Mouse (Mus musculus) yolk sac, embryonic 10.5 days (tissue): ENCODE measurements around the gene Aatf.
"Not testable (repeated sequence)": the region's sequence is repeated elsewhere in the genome, so short reads cannot be mapped to it uniquely, and the experiment has no call there.

Experiments used
- DNase-seq: peaks from one replicate; pipeline ENCODE4 v3.0.0-alpha.2; 2017; ENCODE audit warnings: low spot score

Aatf gene

DNA sequence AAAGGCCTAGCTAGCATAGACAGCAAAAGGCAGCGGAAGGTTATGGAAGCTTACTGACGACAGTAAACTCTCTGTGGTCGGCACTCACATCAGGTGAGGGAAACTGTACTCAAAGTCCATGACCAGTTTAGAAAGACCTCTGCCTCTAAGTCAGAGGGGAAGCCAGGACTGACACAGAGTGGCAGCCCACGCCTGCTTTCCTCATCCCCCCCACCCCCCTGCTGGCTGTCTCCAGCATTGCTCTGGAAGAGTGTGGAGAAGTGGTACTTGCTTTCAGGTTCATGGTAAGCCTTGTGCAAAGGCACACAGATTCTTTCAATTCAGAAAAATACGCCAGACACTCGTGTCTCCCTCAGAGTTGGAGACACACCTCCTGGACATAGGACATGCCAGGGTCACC lies 78.4 kb downstream of the Aatf start:
- DNase-seq = no peak

DNA sequence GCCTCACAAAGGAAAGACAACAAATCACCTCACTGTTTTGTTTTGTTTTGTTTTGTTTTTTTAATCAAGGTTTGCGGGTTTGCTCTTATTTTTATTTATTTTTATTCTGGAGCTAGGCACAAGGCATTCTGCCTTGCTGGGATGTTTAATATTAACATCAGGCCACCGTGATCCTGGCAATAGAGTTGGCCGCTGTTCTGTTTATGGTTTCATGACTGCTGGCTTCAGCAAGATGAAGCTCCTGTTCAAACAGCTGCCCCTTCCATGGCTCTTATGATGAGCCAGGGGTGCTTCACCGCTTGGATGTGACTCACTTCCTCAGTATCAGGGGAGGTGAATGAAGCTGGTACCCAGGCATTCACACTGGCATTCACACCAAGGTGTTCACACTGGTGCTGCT lies 83.0 kb downstream of the Aatf start:
- DNase-seq = no peak

DNA sequence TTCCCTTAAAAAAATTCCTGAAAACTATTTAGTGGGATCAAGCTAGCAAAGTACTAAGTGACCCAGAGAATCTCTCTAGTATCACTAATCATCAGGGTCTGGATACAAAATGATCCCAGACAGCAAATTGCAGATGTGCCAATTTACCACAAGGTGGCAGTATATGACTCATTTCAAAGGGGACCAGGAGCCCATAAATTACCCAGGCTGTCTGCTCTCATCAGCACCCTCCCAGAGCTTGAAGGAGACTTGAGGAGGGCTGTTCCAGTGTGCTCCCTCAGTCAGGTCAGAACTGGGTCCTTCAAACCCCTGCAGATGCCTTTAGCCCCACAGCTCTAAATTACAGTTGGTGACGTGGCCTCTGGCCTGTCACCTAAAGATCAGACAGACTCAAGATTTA lies 83.7 kb downstream of the Aatf start:
- DNase-seq = peak; percentile 51

DNA sequence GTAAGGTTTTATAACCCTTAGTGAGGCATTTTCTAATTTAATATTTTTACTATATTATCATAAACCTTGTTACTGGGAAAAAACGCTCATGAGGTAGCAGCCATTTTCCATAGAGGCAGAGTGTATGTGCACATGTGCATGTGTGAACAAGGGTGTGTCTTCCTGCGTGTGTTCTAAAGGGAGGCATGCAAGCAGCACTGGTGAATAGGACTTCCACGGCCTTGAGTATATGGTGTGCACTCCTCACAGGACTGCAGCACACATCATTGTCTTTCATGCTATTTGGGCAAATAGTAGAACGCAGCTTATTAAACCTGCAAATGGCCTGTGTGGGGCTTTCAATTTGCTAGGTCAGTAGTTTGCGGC lies 86.7 kb downstream of the Aatf start:
- no peak for DNase-seq

DNA sequence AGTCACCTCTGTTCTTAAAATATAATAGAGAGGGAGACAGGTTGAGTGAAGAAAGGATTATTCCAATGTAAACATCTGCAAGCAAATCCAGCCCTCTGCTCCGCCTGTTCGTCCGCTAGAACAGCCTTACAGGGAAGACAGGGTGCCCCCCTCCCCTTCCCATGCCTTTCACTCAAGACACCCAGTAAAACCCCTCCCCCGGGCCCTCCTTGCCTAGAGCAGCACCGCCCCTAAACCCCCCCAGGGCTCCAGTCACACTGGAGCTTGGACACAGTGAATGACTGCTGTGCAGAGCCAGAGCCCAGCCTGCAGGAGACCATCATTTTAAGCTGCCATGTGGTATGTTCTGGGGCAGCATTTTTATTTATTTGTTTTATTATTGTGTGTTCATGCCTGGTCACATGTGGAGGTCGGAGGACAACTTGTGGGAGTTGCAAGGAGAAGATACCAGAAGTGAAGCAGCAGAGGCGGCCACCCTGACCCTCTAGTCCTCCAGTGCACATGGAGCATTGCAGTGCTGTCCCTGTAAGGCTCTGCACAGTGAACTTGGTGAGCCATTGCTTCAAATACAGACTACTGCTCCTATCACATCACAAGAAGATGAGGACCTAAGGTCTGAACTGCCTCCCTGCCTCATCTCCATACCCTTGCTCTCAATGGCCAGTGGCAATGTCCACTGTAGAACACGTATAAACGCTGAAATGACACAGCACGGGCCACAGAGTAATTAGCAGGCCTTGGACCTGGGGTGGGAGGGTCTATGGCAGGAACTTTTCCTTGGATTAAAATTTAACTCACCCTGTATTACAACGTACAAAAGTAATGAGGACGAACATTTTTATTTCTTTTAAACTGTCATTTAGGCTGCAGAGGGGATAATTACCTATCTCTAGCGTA lies 87.3 kb downstream of the Aatf start:
- DNase-seq = no peak

DNA sequence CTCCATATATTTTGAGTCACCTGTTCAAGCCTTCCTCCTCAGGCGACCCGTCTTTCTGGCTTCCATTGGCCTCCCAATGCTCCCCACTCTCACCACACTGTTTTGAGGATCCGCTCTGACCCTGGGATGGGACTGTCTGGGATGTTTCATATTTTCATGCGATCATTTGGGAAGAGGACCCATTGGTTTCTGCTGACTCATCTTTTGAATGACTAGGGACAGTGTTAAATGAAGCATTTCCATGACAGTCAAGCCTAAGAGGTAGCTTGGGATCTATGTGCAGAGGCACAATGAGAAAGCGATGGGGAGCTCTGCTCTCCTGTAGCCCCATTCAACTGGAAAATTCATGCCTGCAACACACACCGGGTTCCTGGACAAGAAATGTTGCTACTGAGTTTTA lies 92.5 kb downstream of the Aatf start:
- no peak for DNase-seq

DNA sequence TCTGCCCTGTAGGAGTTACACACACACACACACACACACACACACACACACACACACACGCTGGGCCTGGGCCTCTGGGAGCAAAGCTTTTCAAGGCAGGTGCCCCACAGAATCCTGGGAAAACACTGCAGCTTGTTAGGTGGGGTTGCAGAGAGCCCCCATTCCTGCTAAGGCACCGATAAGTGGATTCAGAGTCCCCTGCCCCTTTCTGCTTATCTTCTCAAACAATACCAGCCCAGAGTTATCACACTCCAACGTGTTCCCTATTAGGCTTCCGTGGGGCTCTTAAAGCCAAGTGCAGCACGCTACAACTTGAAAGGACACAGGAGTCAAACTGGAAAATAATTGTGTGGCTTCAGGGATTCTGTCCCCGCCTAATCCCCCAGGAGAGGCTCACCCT lies 100.2 kb downstream of the Aatf start:
- no peak for DNase-seq

DNA sequence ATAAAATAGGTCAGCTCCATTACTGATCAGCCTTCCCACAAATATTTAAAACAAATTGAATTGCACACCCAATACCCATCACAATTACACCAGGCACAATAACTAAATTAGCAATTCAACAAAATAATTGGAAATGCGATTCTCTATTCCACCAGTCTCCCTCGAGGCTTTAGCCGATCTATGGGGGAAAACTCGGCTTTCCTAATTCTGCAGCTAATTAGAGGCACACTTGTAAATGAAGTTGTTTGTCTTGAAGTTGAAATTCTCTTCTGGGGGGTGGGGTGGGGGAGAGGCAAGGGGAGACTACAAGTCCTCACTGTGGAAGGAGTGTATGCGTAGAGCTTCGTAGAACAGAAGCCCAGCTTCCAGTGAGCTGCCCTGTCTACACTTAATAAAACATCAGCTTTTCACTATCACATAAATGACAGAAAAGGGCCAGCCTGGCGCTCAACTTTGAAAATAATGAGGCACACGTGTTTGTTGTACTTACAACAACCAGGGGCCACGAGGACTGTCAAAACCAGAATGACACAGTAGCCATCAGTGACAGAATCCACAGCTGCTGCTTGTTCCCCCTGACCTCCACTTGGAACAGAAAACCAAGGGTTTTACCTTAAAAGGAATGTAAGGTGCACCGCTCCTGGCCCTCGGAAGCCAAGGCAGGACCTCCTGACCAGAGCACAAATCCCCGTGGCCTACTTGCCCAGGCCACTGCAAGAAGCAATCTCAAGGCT lies 101.0 kb downstream of the Aatf start:
- no peak for DNase-seq

DNA sequence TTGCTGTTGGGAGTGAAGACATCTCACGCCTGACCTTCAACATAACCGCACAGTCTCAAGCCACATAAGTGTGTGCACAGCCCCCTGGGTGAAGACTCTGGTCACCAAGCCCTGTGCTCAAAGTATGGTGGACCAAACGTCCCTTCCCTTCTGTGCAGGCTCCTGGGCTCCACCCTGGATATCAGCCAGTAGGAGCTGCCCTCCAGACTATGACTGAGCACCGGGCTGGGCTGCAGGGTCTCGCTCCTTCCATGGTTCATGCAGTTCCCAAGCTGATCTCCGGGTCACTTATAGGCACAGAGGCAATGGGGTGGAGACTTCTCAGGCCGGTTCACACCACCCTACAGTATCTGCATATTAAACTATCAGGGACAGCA lies 101.7 kb downstream of the Aatf start:
- no peak for DNase-seq

DNA sequence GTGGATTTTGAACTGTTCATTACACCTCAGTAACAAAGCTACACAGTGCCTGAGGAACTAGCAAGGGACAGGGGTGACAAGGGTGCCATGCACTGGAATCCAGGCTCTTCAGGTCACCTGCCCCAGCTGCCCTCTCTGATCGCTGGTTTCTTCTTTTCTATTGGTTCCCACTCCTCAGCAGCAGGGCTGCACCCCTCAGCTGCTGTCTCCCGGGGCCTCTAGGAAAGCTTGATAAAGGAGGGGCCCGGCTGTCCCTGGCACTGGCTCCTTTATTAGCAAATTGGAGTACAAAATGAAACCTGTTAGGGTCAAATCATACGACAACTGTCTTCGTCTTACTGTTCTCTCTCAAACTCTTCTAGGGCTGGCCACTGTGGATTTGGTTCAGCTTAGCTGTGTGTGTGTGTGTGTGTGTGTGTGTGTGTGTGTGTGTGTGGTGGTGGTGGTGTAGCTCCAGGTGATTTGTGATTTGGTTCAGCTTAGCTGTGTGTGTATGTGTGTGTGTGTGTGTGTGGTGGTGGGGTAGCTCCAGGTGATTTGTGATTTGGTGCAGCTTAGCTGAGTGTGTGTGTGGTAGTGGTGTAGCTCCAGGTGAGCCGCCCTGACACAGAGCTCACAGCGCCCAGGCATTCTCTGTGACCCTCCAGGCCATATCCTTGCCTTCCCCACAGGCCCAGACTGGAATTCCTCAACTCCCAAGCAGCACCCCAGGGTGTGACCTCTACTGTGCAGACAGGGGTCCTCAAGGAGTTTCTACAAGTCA lies 102.3 kb downstream of the Aatf start:
- no peak for DNase-seq

DNA sequence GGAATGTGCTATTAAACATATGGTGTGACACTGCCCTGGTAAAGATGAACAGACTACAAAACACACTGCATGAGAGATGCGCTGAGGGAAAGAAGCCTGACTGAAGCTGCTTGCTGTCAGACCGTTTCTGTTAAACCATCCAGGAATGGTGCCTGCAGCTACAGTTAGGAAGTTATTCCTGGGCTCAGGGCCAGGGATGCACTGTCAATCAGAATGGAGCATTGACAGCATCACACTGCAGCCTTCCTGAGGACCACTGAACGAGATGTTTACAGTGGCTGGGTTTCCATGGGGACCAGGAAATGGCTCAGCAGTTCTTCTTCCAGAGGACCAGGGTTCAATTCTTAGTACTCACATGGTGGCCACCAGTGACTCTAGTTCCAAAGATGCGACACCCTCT lies 102.9 kb downstream of the Aatf start:
- DNase-seq = no peak

DNA sequence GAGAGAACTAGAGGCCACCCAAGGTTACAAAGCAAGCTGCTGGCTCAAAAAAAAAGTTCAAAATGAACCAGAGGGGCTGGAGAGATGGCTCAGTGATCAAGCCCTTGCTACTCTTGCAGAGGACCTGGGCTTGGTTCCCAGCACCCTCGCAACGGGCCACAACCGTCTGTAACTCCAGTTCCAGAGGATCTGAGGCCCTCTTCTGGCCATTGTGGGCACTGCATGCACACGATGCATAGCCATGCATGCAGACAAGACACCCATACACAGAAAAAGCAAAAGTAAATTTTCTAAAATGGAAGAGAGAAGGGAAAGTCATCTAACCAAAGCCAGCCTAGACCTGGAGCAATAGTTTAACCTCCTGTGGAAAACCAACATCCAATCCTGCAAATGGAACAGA lies 106.6 kb downstream of the Aatf start:
- DNase-seq = no peak

DNA sequence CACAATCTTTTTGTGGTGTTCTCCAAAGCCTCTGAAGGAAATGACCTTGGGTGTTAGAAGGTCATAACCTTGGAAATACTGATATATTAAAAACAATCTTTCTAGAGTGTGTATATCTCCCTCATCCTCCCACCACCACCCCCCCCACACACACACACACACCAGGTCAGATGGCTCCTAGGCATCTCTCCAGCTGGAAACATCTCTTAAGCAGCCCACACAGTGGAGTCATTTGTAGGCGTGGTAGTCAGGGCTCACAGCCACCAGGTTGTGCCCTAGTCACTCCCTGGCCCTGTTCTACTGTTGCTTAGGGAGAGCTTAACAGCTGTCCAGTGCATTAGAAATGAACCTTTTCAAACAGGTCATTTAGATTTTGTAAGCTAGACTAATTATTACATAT lies 118.3 kb downstream of the Aatf start:
- DNase-seq = no peak

DNA sequence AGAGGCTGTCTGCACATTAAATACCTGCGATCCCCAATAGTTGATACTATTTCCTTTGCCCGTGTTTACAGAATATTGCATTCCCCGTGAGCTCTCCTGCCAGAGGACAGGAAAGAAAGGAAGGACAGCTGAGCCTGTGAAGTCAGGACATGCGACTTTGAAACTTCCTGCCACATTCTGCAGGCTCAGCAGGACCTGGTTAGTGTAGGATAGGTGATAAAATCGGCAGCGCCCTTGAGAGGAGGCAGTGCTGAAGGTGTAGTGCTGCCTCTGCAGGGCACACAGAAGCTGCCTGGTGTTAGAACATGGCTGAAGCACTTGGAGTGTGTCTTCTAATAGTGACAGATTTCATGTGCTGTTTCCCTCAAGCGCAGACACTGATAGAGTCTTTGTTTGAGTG lies 119.8 kb downstream of the Aatf start:
- DNase-seq = peak; percentile 52

DNA sequence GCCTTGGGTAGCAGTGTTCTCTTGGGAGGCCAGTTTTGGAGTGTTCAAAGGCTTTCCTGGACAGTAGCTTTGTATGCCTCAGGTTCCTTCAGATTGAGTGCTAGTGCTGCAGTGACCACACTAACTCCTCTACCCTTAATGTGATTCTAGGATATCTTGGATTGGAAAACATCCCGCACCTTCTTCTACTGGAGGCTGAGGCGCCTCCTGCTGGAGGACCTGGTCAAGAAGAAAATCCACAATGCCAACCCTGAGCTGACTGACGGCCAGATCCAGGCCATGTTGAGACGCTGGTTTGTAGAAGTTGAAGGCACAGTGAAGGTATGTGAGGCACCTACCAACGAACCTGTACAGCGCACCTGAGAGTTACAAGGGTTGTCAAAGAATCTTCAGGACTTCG lies 121.3 kb downstream of the Aatf start:
- not testable (repeated sequence) for DNase-seq

DNA sequence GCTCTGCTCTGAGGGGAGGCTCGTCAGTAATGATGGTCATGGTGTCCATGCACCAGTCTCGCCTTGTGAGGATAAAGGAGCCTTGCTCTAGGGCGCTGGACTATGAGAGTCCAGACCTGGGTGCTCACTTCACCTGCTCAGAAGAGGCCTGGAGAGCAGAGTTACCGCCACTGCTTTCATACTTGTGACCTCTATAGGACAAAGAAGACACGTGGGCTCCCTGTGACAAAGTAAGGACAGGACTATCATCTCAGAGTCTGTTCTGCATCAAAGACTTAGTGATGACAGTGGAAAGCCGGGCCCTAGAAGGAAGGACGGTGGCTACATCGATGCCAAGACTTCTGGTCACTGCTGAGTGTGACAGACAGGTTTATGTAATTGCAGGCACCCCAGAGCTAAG lies 122.2 kb downstream of the Aatf start:
- DNase-seq = no peak

DNA sequence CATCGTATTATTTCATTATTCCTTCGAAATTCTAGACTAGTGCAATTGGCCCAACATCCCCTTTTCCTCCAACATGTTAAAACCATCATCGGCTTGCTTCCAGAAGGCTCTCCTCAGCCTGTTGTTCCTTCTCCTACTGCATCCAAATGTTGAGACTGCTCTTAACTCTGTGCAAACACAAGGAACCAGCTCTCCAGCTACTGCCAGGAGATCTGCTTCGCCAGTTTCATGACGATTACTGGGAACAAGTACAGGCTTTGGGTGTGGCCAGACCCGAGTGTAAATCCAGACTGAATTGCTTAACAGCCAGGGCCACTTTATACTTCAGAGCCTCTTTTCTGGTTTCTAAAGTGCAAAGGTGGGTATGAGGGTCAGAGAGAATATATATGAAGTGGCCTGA lies 124.0 kb downstream of the Aatf start:
- DNase-seq = no peak

DNA sequence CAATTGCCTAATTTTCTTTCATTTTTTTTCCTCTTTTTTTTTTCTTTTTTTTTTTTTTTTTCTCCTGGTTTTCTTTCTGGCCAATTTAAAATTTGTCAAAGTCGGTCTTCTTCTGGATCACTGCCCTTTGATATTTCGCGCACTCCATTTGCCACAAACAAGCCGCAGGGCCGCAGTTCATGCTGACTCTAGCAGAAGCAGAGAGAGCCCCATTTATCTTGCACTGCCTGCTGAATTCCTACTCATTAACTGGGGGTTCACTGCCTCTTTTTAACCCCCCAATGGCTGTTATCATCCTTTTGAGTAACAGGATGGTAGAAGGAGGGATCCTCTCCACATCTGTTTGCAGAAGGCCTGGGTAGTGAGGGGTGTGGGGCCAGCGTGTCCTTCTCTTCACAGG lies 129.4 kb downstream of the Aatf start:
- DNase-seq = no peak

DNA sequence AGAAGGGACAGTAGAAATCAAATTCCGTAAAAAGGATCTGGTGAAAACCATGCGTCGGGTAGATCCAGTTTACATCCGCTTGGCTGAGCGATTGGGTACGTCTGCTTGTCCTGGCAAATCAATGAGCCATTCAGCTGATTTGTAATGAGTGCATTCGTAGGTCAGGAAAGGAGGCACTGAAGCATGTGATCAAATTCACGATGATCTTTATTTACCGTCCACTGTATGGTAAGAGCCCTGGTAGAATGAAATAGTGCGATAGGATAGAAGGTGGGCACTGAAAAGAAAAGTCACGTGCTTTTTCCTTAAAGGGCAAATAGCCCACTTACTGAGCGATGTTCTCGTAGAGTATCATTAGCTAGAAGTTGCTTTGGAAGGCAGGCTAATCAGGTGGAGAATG lies 130.9 kb downstream of the Aatf start:
- DNase-seq = no peak

DNA sequence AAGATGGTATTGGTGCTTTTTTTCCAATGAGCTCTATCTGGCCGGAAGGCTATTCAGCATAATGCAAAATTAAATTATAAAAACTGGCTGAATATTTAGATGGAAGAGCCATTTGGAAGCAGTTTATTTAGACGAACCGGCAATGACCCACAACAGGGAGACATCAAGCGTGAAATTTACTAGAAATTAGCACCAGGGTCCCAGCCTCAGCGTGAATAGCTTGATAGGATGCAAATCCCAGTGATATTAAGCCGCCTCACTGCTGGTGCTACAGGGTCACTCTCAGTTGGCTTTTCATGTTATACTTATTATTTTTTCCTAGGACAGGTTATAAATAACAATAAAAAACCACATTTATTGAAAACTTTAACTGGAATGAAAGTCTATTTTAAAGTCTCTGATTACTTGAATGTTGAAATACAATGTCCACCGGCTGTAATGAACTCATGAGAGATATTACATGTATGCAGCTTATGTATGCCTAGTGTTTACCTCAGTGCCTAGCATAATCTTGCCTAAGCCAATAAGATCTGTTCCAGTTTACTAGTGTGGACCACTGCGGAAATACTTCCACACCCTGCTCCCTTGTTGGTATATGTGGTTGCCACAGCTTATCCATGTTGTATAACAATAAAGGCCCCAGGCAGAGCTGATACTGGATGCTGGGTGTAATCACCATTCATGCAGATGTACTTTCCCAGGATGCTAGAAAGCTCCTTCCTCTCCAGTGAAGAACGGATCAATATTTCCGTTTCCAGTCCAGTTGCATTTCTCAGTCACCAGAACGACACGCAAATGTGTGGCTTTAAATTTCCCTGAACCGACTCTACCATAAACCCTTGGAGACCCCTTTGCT lies 136.6 kb downstream of the Aatf start:
- no peak for DNase-seq

DNA sequence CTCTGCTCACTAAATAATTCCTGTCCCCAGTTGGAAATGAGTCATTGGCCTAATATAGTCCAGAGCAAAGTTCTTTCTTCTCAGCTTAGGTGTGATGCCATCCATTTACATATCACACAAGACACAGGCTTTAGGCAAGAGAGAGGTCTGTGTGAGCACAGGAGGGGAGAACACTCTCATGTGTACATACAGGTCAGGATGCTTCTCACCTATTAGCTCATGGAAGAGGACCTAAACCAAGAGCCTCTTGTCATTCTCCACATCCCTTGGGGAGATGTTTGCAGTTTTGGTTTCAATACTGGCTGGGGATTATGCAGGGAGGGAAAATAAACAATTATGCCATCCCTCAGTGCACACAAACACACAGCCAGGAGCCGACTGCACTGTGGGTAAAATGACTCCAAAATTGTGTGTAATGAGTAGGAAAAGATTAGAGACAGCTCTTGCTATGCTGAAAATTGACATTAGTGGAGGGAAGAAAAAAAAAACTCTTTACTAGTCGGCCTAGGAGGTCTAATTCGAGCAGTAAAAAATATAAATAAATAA lies 137.3 kb downstream of the Aatf start:
- DNase-seq = no peak

DNA sequence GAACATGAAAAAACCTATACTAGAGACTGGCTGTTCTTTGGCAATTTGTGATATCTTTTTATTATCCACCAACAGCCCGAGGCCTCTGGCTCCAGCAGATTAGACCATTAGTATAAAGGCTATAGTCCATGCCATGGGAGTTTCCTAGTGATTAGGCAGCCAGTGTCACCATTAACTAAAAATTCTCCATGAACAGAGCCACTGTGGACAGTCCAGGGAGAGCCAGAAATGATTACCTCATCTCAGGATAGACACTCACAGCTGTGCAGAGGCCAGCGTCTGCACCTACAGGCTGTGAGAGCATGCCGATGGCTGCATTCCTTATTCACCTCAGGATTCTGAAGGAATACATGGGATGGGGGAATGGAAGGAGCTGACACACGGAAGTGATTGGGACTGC lies 140.2 kb downstream of the Aatf start:
- no peak for DNase-seq
